15 mouse cellular contexts compared by ENCODE assay signal in the genomic region with DNA sequence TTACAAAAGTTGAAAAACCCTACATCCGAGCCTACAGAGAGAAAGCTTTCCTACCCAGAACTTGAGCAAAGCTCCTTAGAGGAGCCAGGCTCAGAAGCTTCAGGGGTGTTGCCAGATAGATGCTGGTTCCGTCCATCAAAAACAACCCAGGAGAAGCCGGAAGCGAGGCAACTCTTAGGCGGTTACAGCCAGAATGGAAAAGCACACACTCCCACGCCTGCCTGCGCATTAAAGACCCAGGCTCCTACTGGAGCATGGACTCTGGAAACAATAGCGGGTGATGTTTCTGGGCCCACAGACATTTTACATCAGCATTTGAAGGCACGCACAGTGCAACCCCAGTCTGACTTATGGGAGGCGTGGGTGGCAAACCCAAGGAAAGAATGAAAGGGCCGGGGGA. TPM values are rescaled to one million over a fixed set of nuclear protein-coding genes. Genes with fewer than 3 reads are reported as not detected.
A peak's percentile ranks its signal among the peaks of the same experiment; 100 is the strongest.
DNase-seq lines count a peak whose midpoint lies in the region; ATAC-seq and TF ChIP-seq lines count a peak whose summit lies in the region.
"Had no signal": no experiment of that assay in that cellular context is flagged by ENCODE, and none has a peak within 500 bp of the region (broad histone marks: within the 10 kb centered on the region; RNA-seq: fewer than 3 reads in every experiment).

No protein-coding gene starts in this region.

- H3K9ac ChIP-seq in embryonic facial prominence, embryonic 13.5 days, result no peak overlapping the region
- H3K9ac ChIP-seq in kidney, embryonic 15.5 days, result no peak overlapping the region
- no peak overlapping the region for H3K9ac ChIP-seq in stomach, postnatal 0 days (ENCODE audit: low read length)
- H3K9ac ChIP-seq: neural tube, embryonic 12.5 days had no signal

- no peak for DNase-seq in embryonic facial prominence, embryonic 10.5 days (ENCODE audit: low spot score)
- no peak for DNase-seq in kidney, adult 9 months
- DNase-seq in ovary, postnatal 14 days (ENCODE audit: low spot score), result peak; percentile 23
- no peak for DNase-seq in ovary, postnatal 36 days (ENCODE audit: low spot score)
- DNase-seq in stomach, postnatal 0 days (ENCODE audit: low spot score), result no peak
- no peak for DNase-seq in retina, postnatal 1 day
- DNase-seq: cerebellum, postnatal 36 days; gastrocnemius, postnatal 25 days; right cerebral cortex, adult 18-20 months had no signal

- no peak for TF ChIP-seq EP300 in stomach, postnatal 0 days (optimal IDR thresholded peaks at IDR 0.05)

- ATAC-seq in embryonic facial prominence, embryonic 13.5 days (ENCODE audit: insufficient number of reproducible peaks, insufficient read depth, low FRiP score, low TSS enrichment, low read depth), result no peak
- no peak for ATAC-seq in kidney, embryonic 15.5 days (replicated peaks; ENCODE audit: low FRiP score)
- no peak for ATAC-seq in stomach, postnatal 0 days (ENCODE audit: low FRiP score, low TSS enrichment)
- ATAC-seq: forebrain, embryonic 14.5 days; hindbrain, embryonic 16.5 days; midbrain, embryonic 16.5 days had no signal

- H3K9me3 ChIP-seq in embryonic facial prominence, embryonic 13.5 days, result no peaks in the 10 kb centered on the region
- no peaks in the 10 kb centered on the region for H3K9me3 ChIP-seq in embryonic facial prominence, embryonic 10.5 days
- H3K9me3 ChIP-seq in kidney, embryonic 15.5 days (replicated peaks), result no peaks in the 10 kb centered on the region
- no peaks in the 10 kb centered on the region for H3K9me3 ChIP-seq in stomach, postnatal 0 days (ENCODE audit: control insufficient read depth, low read length)
- H3K9me3 ChIP-seq: neural tube, embryonic 12.5 days had no signal

- no peak overlapping the region for H3K4me3 ChIP-seq in embryonic facial prominence, embryonic 13.5 days
- no peak overlapping the region for H3K4me3 ChIP-seq in embryonic facial prominence, embryonic 10.5 days
- H3K4me3 ChIP-seq in kidney, embryonic 15.5 days (replicated peaks), result no peak overlapping the region
- no peak overlapping the region for H3K4me3 ChIP-seq in stomach, postnatal 0 days (ENCODE audit: low read depth, low read length)
- H3K4me3 ChIP-seq: neural tube, embryonic 12.5 days had no signal

- peaks cover 3% of the 10 kb centered on the region; the same call in 1 of the 2 replicates for H3K27me3 ChIP-seq in embryonic facial prominence, embryonic 13.5 days
- H3K27me3 ChIP-seq in embryonic facial prominence, embryonic 10.5 days (replicated peaks; ENCODE audit: low read depth, poor library complexity, severe bottlenecking), result peaks cover 12% of the 10 kb centered on the region
- peaks cover 7% of the 10 kb centered on the region; the same call in 1 of the 2 replicates for H3K27me3 ChIP-seq in kidney, embryonic 15.5 days
- H3K27me3 ChIP-seq in stomach, postnatal 0 days (ENCODE audit: control insufficient read depth, insufficient read depth, low read length), result no peaks in the 10 kb centered on the region
- H3K27me3 ChIP-seq: neural tube, embryonic 12.5 days had no signal

- H3K27ac ChIP-seq in embryonic facial prominence, embryonic 13.5 days, result peak overlapping the region; percentile 33; the same call in 1 of the 2 replicates
- no peak overlapping the region for H3K27ac ChIP-seq in embryonic facial prominence, embryonic 10.5 days (replicated peaks)
- peak overlapping the region; percentile 15; the same call in 1 of the 2 replicates for H3K27ac ChIP-seq in kidney, embryonic 15.5 days
- peak overlapping the region; percentile 59 for H3K27ac ChIP-seq in stomach, postnatal 0 days (replicated peaks)
- H3K27ac ChIP-seq: neural tube, embryonic 12.5 days had no signal

- H3K4me2 ChIP-seq in embryonic facial prominence, embryonic 13.5 days, result no peak overlapping the region
- no peak overlapping the region for H3K4me2 ChIP-seq in kidney, embryonic 15.5 days
- H3K4me2 ChIP-seq in stomach, postnatal 0 days (replicated peaks; ENCODE audit: low read depth), result no peak overlapping the region
- H3K4me2 ChIP-seq: neural tube, embryonic 12.5 days had no signal

- WGBS in embryonic facial prominence, embryonic 13.5 days, result 84% methylated on average over 11 of the region's 11 CpGs
- 91% methylated on average over 11 of the region's 11 CpGs for WGBS in embryonic facial prominence, embryonic 10.5 days
- WGBS in kidney, embryonic 15.5 days, result 60% methylated on average over 11 of the region's 11 CpGs
- 68% methylated on average over 11 of the region's 11 CpGs for WGBS in stomach, postnatal 0 days

- TF ChIP-seq CTCF in stomach, postnatal 0 days (IDR thresholded peaks at IDR 0.05; ENCODE audit: low read depth), result no peak

- H3K36me3 ChIP-seq in embryonic facial prominence, embryonic 13.5 days, result no peaks in the 10 kb centered on the region
- no peaks in the 10 kb centered on the region for H3K36me3 ChIP-seq in embryonic facial prominence, embryonic 10.5 days (replicated peaks)
- no peaks in the 10 kb centered on the region for H3K36me3 ChIP-seq in kidney, embryonic 15.5 days
- H3K36me3 ChIP-seq in stomach, postnatal 0 days (ENCODE audit: control insufficient read depth, insufficient read depth, low read length), result no peaks in the 10 kb centered on the region
- H3K36me3 ChIP-seq: neural tube, embryonic 12.5 days had no signal

- peaks cover 22% of the 10 kb centered on the region for H3K4me1 ChIP-seq in embryonic facial prominence, embryonic 13.5 days
- H3K4me1 ChIP-seq in embryonic facial prominence, embryonic 10.5 days, result peaks cover 13% of the 10 kb centered on the region
- H3K4me1 ChIP-seq in kidney, embryonic 15.5 days, result peaks cover 17% of the 10 kb centered on the region
- 0 out of 2 replicates have a peak, but pooled peaks cover 2% of the 10 kb centered on the region for H3K4me1 ChIP-seq in stomach, postnatal 0 days (replicated peaks; ENCODE audit: control insufficient read depth, insufficient read depth)

RNA-seq across cellular contexts. Expression of a gene that starts 32.2 kb away (rescaled TPM):
- polyA plus RNA-seq in embryonic facial prominence, embryonic 13.5 days (2015; fragmentation: Nextera tagmentation; extraction: Ambion mirVana), result 0.99 and 1.2 TPM in 2 replicates
- 0.15 and 0.37 TPM in 2 replicates for polyA plus RNA-seq in embryonic facial prominence, embryonic 10.5 days (2016; fragmentation: Nextera tagmentation; extraction: Ambion mirVana)
- polyA plus RNA-seq in kidney, embryonic 15.5 days (2015; fragmentation: Nextera tagmentation; extraction: Ambion mirVana), result 1.2 and 1.3 TPM in 2 replicates
- 1.2 and 1.4 TPM in 2 replicates for polyA plus RNA-seq in stomach, postnatal 0 days (2015; fragmentation: Nextera tagmentation; extraction: Ambion mirVana)
